Mouse (Mus musculus) hindbrain, embryonic 10.5 days (tissue): ENCODE measurements around the gene Pelp1. TPM values are rescaled to one million over a fixed set of nuclear protein-coding genes. Genes with fewer than 3 reads are reported as not detected.
"Not testable (repeated sequence)": the region's sequence is repeated elsewhere in the genome, so short reads cannot be mapped to it uniquely, and the experiment has no call there.

Experiments
- DNase-seq: peaks from one replicate; pipeline ENCODE4 v3.0.0-alpha.2; 2017; ENCODE audit warnings: low spot score
- H3K27ac ChIP-seq: fragments of 300-500 bp; sonication (generic); 2 replicates; pipeline ENCODE4 v1.5.1; 2016; ENCODE audit warnings: mild to moderate bottlenecking, moderate library complexity
- H3K27me3 ChIP-seq: fragments of 300-500 bp; sonication (generic); 2 replicates; pipeline ENCODE4 v1.6.1; 2016; ENCODE audit warnings: mild to moderate bottlenecking; ENCODE audit not compliant: poor library complexity, insufficient read depth, severe bottlenecking
- H3K36me3 ChIP-seq: fragments of 300-500 bp; sonication (generic); 2 replicates; pipeline ENCODE4 v1.6.1; 2016; ENCODE audit warnings: mild to moderate bottlenecking, moderate library complexity
- H3K4me1 ChIP-seq: fragments of 300-500 bp; sonication (generic); replicated peaks from 2 replicates; pipeline ENCODE4 v1.6.1; 2016; ENCODE audit warnings: mild to moderate bottlenecking
- H3K4me3 ChIP-seq: fragments of 300-500 bp; sonication (generic); 2 replicates; pipeline ENCODE4 v1.5.1; 2016; ENCODE audit warnings: mild to moderate bottlenecking, moderate library complexity
- H3K9me3 ChIP-seq: fragments of 300-500 bp; sonication (generic); 2 replicates; pipeline ENCODE4 v1.6.1; 2016; ENCODE audit warnings: mild to moderate bottlenecking, moderate library complexity
- WGBS: fragments of 180-500 bp; shearing (Covaris S2); methylation state at CpG from one replicate; pipeline ENCODE4 v1.1.7; 2016; 5-methylcytosine and 5-hydroxymethylcytosine counted together
- polyA plus RNA-seq: library from polyadenylated mRNA; unstranded; fragments of >200 nt; fragmentation: Nextera tagmentation; extraction: Ambion mirVana; gene quantifications from 2 replicates; pipeline ENCODE4 v1.2.1, GENCODE M21; 2016

Pelp1 gene
- polyA plus RNA-seq, 1 experiment from 2014 or later = 50.6 TPM

- H3K36me3 ChIP-seq = peaks cover 23% of the 10 kb centered on the region
- DNase-seq = no peak
- no peaks in the 10 kb centered on the region; the same call in 1 of the 2 replicates for H3K27me3 ChIP-seq
- 63% methylated on average over 6 of the region's 6 CpGs for WGBS
- H3K4me3 ChIP-seq = peak overlapping the region; percentile 100
- peaks cover 28% of the 10 kb centered on the region for H3K4me1 ChIP-seq
- H3K27ac ChIP-seq = peak overlapping the region; percentile 97
- no peaks in the 10 kb centered on the region for H3K9me3 ChIP-seq
Observed at GRCm38 (mm10) chr11:70410297-70410643, 439 bp upstream of the Pelp1 start.

DNA sequence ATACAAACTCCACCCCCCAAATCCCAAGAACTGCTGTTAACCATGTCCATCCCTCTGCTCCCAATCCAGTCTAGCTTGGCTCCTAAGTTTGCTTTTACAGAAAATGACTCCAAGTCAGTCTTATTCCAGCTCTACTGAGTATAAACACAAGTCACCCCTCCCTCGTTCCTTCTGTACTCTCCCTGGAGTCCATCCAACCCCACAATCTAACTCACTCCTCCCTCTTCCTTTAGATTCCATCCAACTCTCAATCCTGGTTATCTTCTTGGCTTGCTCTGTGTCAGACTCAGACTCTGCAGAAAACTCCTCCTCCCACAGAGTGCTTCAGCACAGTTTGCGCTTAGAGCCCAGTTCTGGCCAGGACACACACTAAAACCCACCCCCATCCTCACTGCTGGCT, 6.2 kb downstream of the Pelp1 start:
- 91% methylated on average over 2 of the region's 2 CpGs for WGBS
- H3K36me3 ChIP-seq = peaks cover 90% of the 10 kb centered on the region
- no peaks in the 10 kb centered on the region for H3K9me3 ChIP-seq
- no peaks in the 10 kb centered on the region for H3K27me3 ChIP-seq
- no peak overlapping the region for H3K27ac ChIP-seq
- DNase-seq = no peak
- peaks cover 16% of the 10 kb centered on the region for H3K4me1 ChIP-seq
- no peak overlapping the region for H3K4me3 ChIP-seq

DNA sequence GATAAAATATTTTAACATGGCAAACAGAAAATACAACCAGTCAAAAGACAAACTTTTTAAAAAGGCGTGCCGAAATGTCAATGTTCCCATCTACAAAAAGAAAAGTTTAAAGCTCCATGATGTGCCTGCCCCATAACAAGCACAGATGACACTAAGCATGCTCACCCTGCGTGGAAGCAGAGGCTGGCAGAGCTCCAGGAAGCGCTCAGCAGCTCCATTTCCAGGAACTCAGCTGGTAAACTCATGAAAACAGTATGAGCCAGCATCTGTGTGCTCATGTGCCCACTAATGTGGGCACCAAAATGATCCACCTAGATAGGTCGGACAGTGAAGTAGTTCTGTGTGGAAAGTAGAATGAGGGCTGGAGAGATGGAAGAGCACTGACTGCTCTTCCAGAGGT, 20.4 kb downstream of the Pelp1 start:
- Histone ChIP-seq H3K4me3 (no peak overlapping the region), H3K9me3 (no peaks in the 10 kb centered on the region), H3K27ac (no peak overlapping the region), H3K27me3 (no peaks in the 10 kb centered on the region), H3K4me1 (no peaks in the 10 kb centered on the region), H3K36me3 (peaks cover 83% of the 10 kb centered on the region)
- 94% methylated on average over 5 of the region's 5 CpGs for WGBS
- DNase-seq = no peak

DNA sequence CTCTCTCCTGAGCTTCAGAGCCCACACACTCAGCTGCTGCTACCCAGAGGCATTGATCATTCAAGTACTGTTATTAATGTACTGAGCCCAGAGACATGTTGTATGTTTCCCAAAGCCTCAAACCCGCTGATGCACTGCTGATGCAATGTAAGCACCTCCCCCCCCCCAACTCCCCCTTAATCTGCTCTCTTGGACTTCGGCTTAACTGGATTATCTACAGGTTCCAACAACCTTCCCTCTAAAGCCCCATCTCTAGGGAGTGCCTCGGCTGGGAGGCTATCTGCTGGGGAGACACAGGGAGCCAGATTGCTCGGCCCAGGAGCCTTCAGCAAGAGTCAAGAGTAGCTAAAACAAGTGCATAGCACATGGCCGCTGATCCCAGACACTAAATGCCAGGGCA, 22.4 kb downstream of the Pelp1 start:
- Histone ChIP-seq H3K4me3 (no peak overlapping the region), H3K9me3 (no peaks in the 10 kb centered on the region), H3K4me1 (no peaks in the 10 kb centered on the region), H3K27me3 (no peaks in the 10 kb centered on the region), H3K36me3 (peaks cover 63% of the 10 kb centered on the region), H3K27ac (no peak overlapping the region)
- DNase-seq = no peak
- 84% methylated on average over 5 of the region's 5 CpGs for WGBS

DNA sequence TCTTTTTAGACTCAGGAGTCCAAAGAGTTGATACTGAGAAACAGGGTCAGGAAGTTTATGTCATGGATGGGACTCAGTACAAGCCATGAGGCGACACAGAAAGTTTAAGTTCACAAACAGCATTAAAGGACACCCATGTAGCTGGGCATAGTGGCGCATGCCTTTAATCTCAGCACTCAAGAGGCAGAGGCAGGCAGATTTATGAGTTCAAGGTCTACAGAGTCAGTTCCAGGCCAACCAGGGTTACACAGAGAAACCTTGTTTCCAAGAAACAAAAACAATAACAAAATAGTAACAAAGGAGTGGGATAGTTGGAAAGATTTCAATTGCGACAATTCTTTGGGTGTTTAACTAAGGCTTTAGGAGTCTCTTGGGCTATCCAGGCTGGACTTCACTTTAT, 25.7 kb downstream of the Pelp1 start:
- H3K4me3 ChIP-seq = no peak overlapping the region
- DNase-seq = no peak
- WGBS = 91% methylated on average over 3 of the region's 3 CpGs
- H3K36me3 ChIP-seq = peaks cover 40% of the 10 kb centered on the region
- no peak overlapping the region for H3K27ac ChIP-seq
- H3K4me1 ChIP-seq = no peaks in the 10 kb centered on the region
- no peaks in the 10 kb centered on the region for H3K27me3 ChIP-seq
- H3K9me3 ChIP-seq = no peaks in the 10 kb centered on the region

DNA sequence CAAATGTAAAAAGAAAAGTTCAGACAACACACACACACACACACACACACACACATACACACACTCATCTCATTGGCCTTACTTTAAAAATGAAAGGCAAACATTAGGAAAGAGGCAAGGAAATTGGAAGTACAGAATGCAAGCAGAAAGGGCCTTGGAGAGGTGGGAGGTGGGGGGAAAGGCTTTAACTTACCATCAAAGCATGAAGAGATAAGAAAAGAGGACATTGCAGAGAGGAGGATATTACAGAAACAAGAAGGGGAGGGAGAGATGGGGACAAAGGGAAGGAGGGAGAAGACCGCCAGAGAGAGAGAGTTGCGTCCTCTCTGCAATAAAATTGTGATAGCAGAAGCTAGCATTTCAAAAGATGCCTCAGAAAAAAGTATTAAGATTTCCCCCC, 28.5 kb downstream of the Pelp1 start:
- no peak for DNase-seq
- 86% methylated on average over 2 of the region's 2 CpGs for WGBS
- no peaks in the 10 kb centered on the region for H3K4me1 ChIP-seq
- no peak overlapping the region for H3K27ac ChIP-seq
- no peaks in the 10 kb centered on the region for H3K27me3 ChIP-seq
- no peak overlapping the region for H3K4me3 ChIP-seq
- no peaks in the 10 kb centered on the region for H3K9me3 ChIP-seq
- H3K36me3 ChIP-seq = peaks cover 15% of the 10 kb centered on the region

- no peaks in the 10 kb centered on the region for H3K4me1 ChIP-seq
- 78% methylated on average over 1 of the region's 1 CpGs for WGBS
Observed at GRCm38 (mm10) chr11:70380478-70381005, 29.3 kb downstream of the Pelp1 start.

DNA sequence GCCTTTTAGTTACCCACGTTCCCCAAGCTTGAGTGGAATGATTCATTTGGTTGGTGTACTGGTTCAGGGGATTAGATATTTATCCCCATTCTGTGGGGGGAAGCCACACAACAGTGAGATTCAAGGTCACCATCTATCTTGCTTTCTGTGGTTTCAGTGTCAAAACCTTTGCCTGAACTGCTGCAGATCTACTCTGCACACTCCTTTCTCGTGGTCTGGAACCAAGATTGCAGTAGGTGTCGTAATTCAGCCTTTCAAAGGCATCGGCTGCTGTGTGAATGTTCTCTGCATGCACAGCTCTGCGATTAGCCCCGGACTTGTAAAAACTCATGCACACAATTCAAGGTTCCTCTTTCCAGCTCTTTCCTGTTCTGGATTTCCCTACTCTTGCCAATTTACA, 33.8 kb downstream of the Pelp1 start:
- H3K4me1 ChIP-seq = no peaks in the 10 kb centered on the region
- H3K9me3 ChIP-seq = no peaks in the 10 kb centered on the region
- no peak for DNase-seq
- 85% methylated on average over 6 of the region's 6 CpGs for WGBS
- H3K27me3 ChIP-seq = no peaks in the 10 kb centered on the region
- no peaks in the 10 kb centered on the region for H3K36me3 ChIP-seq
- no peak overlapping the region for H3K4me3 ChIP-seq
- H3K27ac ChIP-seq = no peak overlapping the region

More at GRCm38 (mm10) chr11:70380478-70381005, 29.3 kb downstream of the Pelp1 start:
- DNase-seq = no peak
- no peak overlapping the region for H3K27ac ChIP-seq
- peaks cover 8% of the 10 kb centered on the region for H3K36me3 ChIP-seq
- H3K4me3 ChIP-seq = no peak overlapping the region
- no peaks in the 10 kb centered on the region for H3K9me3 ChIP-seq
- H3K27me3 ChIP-seq = no peaks in the 10 kb centered on the region

DNA sequence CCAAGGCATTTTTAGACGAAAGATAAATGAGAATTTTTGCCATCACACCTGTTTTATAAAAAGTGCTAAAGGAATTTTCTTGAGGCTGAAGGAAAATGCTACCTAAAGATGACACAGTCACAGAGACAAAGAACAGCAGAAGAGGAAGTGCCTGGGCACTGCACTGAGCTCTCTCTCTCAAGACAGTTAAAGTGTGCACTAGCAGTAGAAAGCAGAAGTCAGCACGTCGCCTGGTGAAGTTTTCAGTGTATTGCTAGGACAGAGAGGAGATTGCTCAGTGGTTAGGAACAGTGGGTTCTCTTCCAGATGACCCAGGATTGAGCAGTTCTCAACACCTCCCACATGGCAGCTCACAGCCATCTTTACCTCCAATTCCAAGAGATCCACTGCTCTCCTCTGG, 35.5 kb downstream of the Pelp1 start:
- H3K36me3 ChIP-seq = no peaks in the 10 kb centered on the region
- H3K27me3 ChIP-seq = no peaks in the 10 kb centered on the region
- no peaks in the 10 kb centered on the region for H3K9me3 ChIP-seq
- WGBS = 78% methylated on average over 3 of the region's 3 CpGs
- no peaks in the 10 kb centered on the region for H3K4me1 ChIP-seq
- no peak overlapping the region for H3K4me3 ChIP-seq
- H3K27ac ChIP-seq = no peak overlapping the region
- DNase-seq = no peak

GRCm38 (mm10) chr11:70372849-70373557, 36.8 kb downstream of the Pelp1 start:
- DNase-seq = no peak
- 83% methylated on average over 7 of the region's 7 CpGs for WGBS

DNA sequence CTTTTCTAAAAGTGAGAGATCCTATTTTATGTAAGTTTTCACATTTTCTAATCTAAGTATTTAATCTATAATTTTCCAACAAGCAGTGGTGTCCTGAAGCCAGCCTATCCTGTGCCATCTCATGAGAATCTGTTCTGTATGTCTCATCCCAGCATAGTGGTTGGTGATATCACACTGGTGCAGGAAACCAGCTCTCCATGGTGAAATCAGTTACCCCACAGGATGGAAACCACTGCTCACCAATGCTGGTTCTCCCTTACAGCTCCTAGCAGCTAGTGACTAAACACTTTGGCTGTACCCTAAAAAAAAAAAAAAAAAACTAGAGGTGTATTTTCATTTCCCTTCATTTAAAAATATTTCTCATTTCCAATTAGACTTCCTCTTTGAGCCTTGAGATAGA, 37.4 kb downstream of the Pelp1 start:
- Histone ChIP-seq H3K4me3 (no peak overlapping the region), H3K27ac (no peak overlapping the region), H3K9me3 (no peaks in the 10 kb centered on the region), H3K4me1 (no peaks in the 10 kb centered on the region), H3K36me3 (no peaks in the 10 kb centered on the region), H3K27me3 (no peaks in the 10 kb centered on the region)
- DNase-seq = no peak

More at GRCm38 (mm10) chr11:70372849-70373557, 36.8 kb downstream of the Pelp1 start:
- Histone ChIP-seq H3K36me3 (no peaks in the 10 kb centered on the region), H3K4me1 (no peaks in the 10 kb centered on the region), H3K4me3 (no peak overlapping the region), H3K9me3 (no peaks in the 10 kb centered on the region), H3K27me3 (no peaks in the 10 kb centered on the region), H3K27ac (no peak overlapping the region)

DNA sequence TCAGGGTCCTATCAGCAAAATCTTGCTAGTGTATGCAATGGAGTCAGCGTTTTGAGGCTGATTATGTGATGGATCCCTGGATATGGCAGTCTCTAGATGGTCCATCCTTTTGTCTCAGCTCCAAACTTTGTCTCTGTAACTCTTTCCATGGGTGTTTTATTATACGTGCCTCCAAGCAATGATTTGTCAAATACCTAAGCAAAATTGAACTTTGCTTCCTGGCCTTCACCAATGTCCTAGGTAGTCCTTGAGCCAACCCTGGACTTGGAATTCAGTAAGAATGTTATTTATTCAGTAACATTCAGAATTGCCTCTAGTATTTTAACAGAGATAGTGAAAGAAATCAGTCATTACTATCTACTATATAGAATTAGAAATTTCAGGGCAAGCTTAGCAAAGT, 41.2 kb downstream of the Pelp1 start:
- 77% methylated on average over 2 of the region's 2 CpGs for WGBS
- not testable (repeated sequence) for H3K4me3 ChIP-seq

DNA sequence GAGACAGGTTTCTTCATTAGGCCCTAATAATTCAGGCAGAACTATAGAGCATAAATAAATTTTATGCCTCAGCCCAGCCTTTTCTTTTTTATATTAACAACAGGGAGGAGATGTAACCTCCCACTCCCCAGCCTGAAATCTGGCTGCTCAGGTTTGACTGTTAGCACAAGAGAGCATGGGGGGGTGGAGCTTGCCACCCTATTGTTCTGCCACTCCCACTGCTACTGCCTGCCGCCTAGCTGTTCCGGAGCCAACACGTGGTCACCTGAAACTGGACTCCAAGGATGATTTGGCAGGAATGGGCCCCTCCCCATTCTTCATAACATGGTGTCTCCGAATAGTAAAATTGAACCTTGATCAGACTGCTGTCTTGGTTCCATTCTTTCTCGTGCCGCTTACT, 42.1 kb downstream of the Pelp1 start:
- WGBS = 89% methylated on average over 6 of the region's 6 CpGs
- DNase-seq, H3K36me3 ChIP-seq, H3K4me3 ChIP-seq, H3K27me3 ChIP-seq, H3K27ac ChIP-seq, H3K4me1 ChIP-seq: not testable (repeated sequence)
- peaks cover 11% of the 10 kb centered on the region for H3K9me3 ChIP-seq

More for the DNA sequence above, 41.2 kb downstream of the Pelp1 start:
- DNase-seq, H3K27me3 ChIP-seq, H3K27ac ChIP-seq, H3K4me1 ChIP-seq, H3K36me3 ChIP-seq, H3K9me3 ChIP-seq: not testable (repeated sequence)

GRCm38 (mm10) chr11:70351868-70352267, 58.0 kb downstream of the Pelp1 start, which contains the start of gene Alox15:
Gene Alox15 (minus strand): TSS chr11:70352031.
- WGBS = under 1% methylated on average over 19 of the region's 19 CpGs
- Histone ChIP-seq H3K9me3 (no peaks in the 10 kb centered on the region), H3K36me3 (no peaks in the 10 kb centered on the region), H3K27ac (no peak within 1 kb of the TSS), H3K4me3 (peak within 1 kb of the TSS; percentile 49), H3K4me1 (peaks cover 16% of the 10 kb centered on the region), H3K27me3 (peaks cover 62% of the 10 kb centered on the region)
- no peak for DNase-seq
